Mouse (Mus musculus): ENCODE data around the gene Borcs6. TPM values are rescaled to one million over a fixed set of nuclear protein-coding genes. Genes with fewer than 3 reads are reported as not detected.

Borcs6 gene
- polyA plus RNA-seq, 2 experiments: 12.3 to 15.2 TPM

DNA sequence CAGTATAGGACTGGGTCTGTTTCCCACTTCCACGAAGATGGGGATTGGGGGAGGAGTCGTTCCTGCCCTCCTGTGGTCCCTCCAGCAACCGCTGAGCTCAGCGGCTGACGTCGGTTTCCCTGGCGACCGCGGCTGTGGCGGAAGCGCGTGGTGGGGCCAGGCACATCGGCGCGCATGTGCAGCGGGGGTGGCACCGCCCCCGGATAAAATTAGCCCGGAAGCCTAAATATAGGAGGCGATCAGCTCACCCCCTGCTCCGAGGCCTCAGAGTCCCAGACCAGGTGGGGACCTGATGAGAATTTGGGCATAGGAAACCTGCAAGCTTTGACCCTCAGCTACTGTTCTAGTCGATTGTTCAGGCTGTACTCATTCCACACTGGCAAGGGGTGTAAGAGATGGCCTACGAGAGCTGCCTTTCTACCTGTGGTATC, 40.4 kb downstream of the Borcs6 start:
- under 1% methylated on average over 23 of the region's 23 CpGs for WGBS
- Histone ChIP-seq H3K27ac (replicated peaks; ENCODE audit: low read depth, low read length) (peak overlapping the region; percentile 70), H3K4me2 (replicated peaks; ENCODE audit: low read depth, low read length, severe bottlenecking) (peak overlapping the region; percentile 60), H3K9ac (ENCODE audit: low read depth, low read length, severe bottlenecking) (peak overlapping the region; percentile 47; the same call in 1 of the 2 replicates), H3K36me3 (ENCODE audit: control insufficient read depth, insufficient read depth, low read length) (peaks cover 46% of the 10 kb centered on the region), H3K4me1 (ENCODE audit: control insufficient read depth, insufficient read depth, low read length) (peaks cover 27% of the 10 kb centered on the region), H3K27me3 (ENCODE audit: control insufficient read depth, insufficient read depth, low read length) (no peaks in the 10 kb centered on the region), H3K4me3 (replicated peaks; ENCODE audit: low read length) (peak overlapping the region; percentile 47), H3K9me3 (ENCODE audit: control insufficient read depth, low read length) (no peaks in the 10 kb centered on the region)
- ATAC-seq (ENCODE audit: low FRiP score, low read depth) (peak; percentile 21; the same call in 1 of the 2 replicates), DNase-seq (ENCODE audit: low spot score) (peak; percentile 83)
- TF ChIP-seq POLR2A (IDR thresholded peaks at IDR 0.05; ENCODE audit: borderline replicate concordance, extremely low read depth, insufficient read depth, insufficient read length): no peak

GRCm38 (mm10) chr11:69100639-69101360, 41.3 kb downstream of the Borcs6 start:
- H3K9me3 ChIP-seq (ENCODE audit: control insufficient read depth, low read length): no peaks in the 10 kb centered on the region
- DNase-seq (ENCODE audit: low spot score) (no peak), ATAC-seq (ENCODE audit: low FRiP score, low read depth) (no peak)
- no peak overlapping the region for H3K27ac ChIP-seq (replicated peaks; ENCODE audit: low read depth, low read length)
- TF ChIP-seq POLR2A (IDR thresholded peaks at IDR 0.05; ENCODE audit: borderline replicate concordance, extremely low read depth, insufficient read depth, insufficient read length): no peak
- peaks cover 55% of the 10 kb centered on the region for H3K36me3 ChIP-seq (ENCODE audit: control insufficient read depth, insufficient read depth, low read length)
- no peak overlapping the region for H3K9ac ChIP-seq (ENCODE audit: low read depth, low read length, severe bottlenecking)
- H3K4me1 ChIP-seq (ENCODE audit: control insufficient read depth, insufficient read depth, low read length): peaks cover 27% of the 10 kb centered on the region
- peak overlapping the region; percentile 47 for H3K4me3 ChIP-seq (replicated peaks; ENCODE audit: low read length)
- peak overlapping the region; percentile 60 for H3K4me2 ChIP-seq (replicated peaks; ENCODE audit: low read depth, low read length, severe bottlenecking)
- WGBS: 89% methylated on average over 20 of the region's 20 CpGs
- no peaks in the 10 kb centered on the region for H3K27me3 ChIP-seq (ENCODE audit: control insufficient read depth, insufficient read depth, low read length)

DNA sequence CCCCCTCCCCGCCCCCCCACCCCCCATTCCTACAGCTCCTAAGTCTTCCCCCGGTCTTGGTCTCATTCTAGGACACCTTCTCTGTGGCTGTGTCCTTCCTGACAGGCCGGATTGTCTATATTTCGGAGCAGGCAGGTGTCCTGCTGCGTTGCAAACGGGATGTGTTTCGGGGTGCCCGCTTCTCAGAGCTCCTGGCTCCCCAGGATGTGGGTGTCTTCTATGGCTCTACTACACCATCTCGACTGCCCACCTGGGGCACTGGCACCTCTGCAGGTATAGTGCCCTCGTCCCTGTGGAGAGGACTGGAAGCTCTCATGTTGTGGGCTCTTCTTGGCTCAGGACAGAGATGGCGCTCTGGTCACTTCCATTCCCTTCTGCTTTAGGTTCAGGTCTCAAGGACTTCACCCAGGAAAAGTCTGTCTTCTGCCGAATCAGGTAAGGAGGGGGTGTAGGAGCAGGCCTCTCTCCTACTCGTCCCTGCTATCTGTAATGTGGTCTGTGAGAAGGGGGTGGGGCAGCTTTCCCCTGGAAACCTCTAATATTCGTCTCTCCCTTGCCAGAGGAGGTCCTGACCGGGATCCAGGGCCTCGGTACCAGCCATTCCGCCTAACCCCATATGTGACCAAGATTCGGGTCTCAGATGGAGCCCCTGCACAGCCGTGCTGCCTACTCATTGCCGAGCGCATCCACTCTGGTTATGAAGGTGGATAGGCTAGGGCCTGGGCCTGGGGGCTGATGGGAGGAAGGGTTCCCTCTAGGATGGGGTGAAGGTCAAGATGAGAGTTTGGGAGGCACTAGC, 42.3 kb downstream of the Borcs6 start:
- H3K4me3 ChIP-seq (replicated peaks; ENCODE audit: low read length): no peak overlapping the region
- peaks cover 27% of the 10 kb centered on the region for H3K4me1 ChIP-seq (ENCODE audit: control insufficient read depth, insufficient read depth, low read length)
- WGBS: 89% methylated on average over 21 of the region's 21 CpGs
- no peak for TF ChIP-seq POLR2A (IDR thresholded peaks at IDR 0.05; ENCODE audit: borderline replicate concordance, extremely low read depth, insufficient read depth, insufficient read length)
- H3K36me3 ChIP-seq (ENCODE audit: control insufficient read depth, insufficient read depth, low read length): peaks cover 65% of the 10 kb centered on the region
- H3K9me3 ChIP-seq (ENCODE audit: control insufficient read depth, low read length): no peaks in the 10 kb centered on the region
- H3K27me3 ChIP-seq (ENCODE audit: control insufficient read depth, insufficient read depth, low read length): no peaks in the 10 kb centered on the region
- no peak for ATAC-seq (ENCODE audit: low FRiP score, low read depth)
- H3K4me2 ChIP-seq (replicated peaks; ENCODE audit: low read depth, low read length, severe bottlenecking): no peak overlapping the region
- no peak for DNase-seq (ENCODE audit: low spot score)
- H3K9ac ChIP-seq (ENCODE audit: low read depth, low read length, severe bottlenecking): no peak overlapping the region
- no peak overlapping the region for H3K27ac ChIP-seq (replicated peaks; ENCODE audit: low read depth, low read length)

GRCm38 (mm10) chr11:69102403-69102725, 42.8 kb downstream of the Borcs6 start:
- Histone ChIP-seq H3K27ac (replicated peaks; ENCODE audit: low read depth, low read length) (no peak overlapping the region), H3K4me1 (ENCODE audit: control insufficient read depth, insufficient read depth, low read length) (peaks cover 26% of the 10 kb centered on the region), H3K4me2 (replicated peaks; ENCODE audit: low read depth, low read length, severe bottlenecking) (no peak overlapping the region), H3K9ac (ENCODE audit: low read depth, low read length, severe bottlenecking) (no peak overlapping the region), H3K9me3 (ENCODE audit: control insufficient read depth, low read length) (no peaks in the 10 kb centered on the region), H3K36me3 (ENCODE audit: control insufficient read depth, insufficient read depth, low read length) (peaks cover 70% of the 10 kb centered on the region), H3K4me3 (replicated peaks; ENCODE audit: low read length) (no peak overlapping the region), H3K27me3 (ENCODE audit: control insufficient read depth, insufficient read depth, low read length) (no peaks in the 10 kb centered on the region)
- TF ChIP-seq POLR2A (IDR thresholded peaks at IDR 0.05; ENCODE audit: borderline replicate concordance, extremely low read depth, insufficient read depth, insufficient read length): no peak
- 98% methylated on average over 7 of the region's 7 CpGs for WGBS
- ATAC-seq (ENCODE audit: low FRiP score, low read depth) (no peak), DNase-seq (ENCODE audit: low spot score) (no peak)

DNA sequence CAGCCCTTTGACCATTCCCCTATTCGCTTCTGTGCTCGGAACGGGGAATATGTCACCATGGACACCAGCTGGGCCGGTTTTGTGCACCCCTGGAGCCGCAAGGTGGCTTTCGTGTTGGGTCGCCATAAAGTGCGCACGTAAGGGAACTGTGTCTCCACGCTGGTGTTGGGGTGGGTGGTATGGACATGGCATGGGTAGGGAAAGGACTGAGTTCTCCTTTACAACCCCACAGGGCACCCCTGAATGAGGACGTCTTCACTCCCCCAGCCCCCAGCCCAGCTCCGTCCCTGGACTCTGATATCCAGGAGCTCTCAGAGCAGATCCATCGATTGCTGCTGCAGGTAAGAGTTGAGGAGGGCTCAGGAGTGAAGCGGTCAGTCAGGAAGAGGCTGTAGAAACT, 43.6 kb downstream of the Borcs6 start:
- no peak overlapping the region for H3K27ac ChIP-seq (replicated peaks; ENCODE audit: low read depth, low read length)
- H3K9me3 ChIP-seq (ENCODE audit: control insufficient read depth, low read length): no peaks in the 10 kb centered on the region
- no peak for TF ChIP-seq POLR2A (IDR thresholded peaks at IDR 0.05; ENCODE audit: borderline replicate concordance, extremely low read depth, insufficient read depth, insufficient read length)
- 96% methylated on average over 14 of the region's 14 CpGs for WGBS
- H3K36me3 ChIP-seq (ENCODE audit: control insufficient read depth, insufficient read depth, low read length): peaks cover 77% of the 10 kb centered on the region
- no peak overlapping the region for H3K4me2 ChIP-seq (replicated peaks; ENCODE audit: low read depth, low read length, severe bottlenecking)
- H3K27me3 ChIP-seq (ENCODE audit: control insufficient read depth, insufficient read depth, low read length): no peaks in the 10 kb centered on the region
- H3K4me3 ChIP-seq (replicated peaks; ENCODE audit: low read length): no peak overlapping the region
- H3K4me1 ChIP-seq (ENCODE audit: control insufficient read depth, insufficient read depth, low read length): peaks cover 18% of the 10 kb centered on the region
- DNase-seq (ENCODE audit: low spot score) (no peak), ATAC-seq (ENCODE audit: low FRiP score, low read depth) (no peak)
- H3K9ac ChIP-seq (ENCODE audit: low read depth, low read length, severe bottlenecking): no peak overlapping the region

Measured in limb, embryonic 14.5 days (tissue).